Mouse (Mus musculus) ovary, postnatal 36 days (tissue): ENCODE data around the gene Mcf2l.

Source experiments
- DNase-seq: peaks from one replicate; pipeline ENCODE4 v3.0.0; 2022; ENCODE audit warnings: low spot score, mixed read lengths

Mcf2l gene

GRCm38 (mm10) chr8:12912011-12912410 is 38.4 kb downstream of the Mcf2l start:
- no peak for DNase-seq

- DNase-seq = no peak
Observed at GRCm38 (mm10) chr8:12915187-12916006, 41.8 kb downstream of the Mcf2l start.

GRCm38 (mm10) chr8:12916156-12916900 is 42.7 kb downstream of the Mcf2l start:
- DNase-seq = no peak

- DNase-seq = no peak
Observed at GRCm38 (mm10) chr8:12917029-12917428, 43.4 kb downstream of the Mcf2l start.

GRCm38 (mm10) chr8:12917831-12918230 is 44.2 kb downstream of the Mcf2l start:
- no peak for DNase-seq

GRCm38 (mm10) chr8:12920599-12920998 is 47.0 kb downstream of the Mcf2l start:
- no peak for DNase-seq

- DNase-seq = no peak
Observed at GRCm38 (mm10) chr8:12925051-12925450, 51.4 kb downstream of the Mcf2l start.

GRCm38 (mm10) chr8:12925941-12926381 is 52.4 kb downstream of the Mcf2l start:
- DNase-seq = no peak

GRCm38 (mm10) chr8:12927204-12927983 is 53.8 kb downstream of the Mcf2l start:
- DNase-seq = peak; percentile 58

- DNase-seq = no peak
Observed at GRCm38 (mm10) chr8:12928033-12928432, 54.4 kb downstream of the Mcf2l start.

GRCm38 (mm10) chr8:12928931-12929330 is 55.3 kb downstream of the Mcf2l start:
- DNase-seq = no peak

- no peak for DNase-seq
Observed at GRCm38 (mm10) chr8:12930290-12930689, 56.7 kb downstream of the Mcf2l start.

GRCm38 (mm10) chr8:12931426-12931825 is 57.8 kb downstream of the Mcf2l start:
- DNase-seq = no peak

- no peak for DNase-seq
Observed at GRCm38 (mm10) chr8:12932520-12932919, 58.9 kb downstream of the Mcf2l start.

- no peak for DNase-seq
Observed at GRCm38 (mm10) chr8:12933765-12934164, 60.2 kb downstream of the Mcf2l start.

- no peak for DNase-seq
Observed at GRCm38 (mm10) chr8:12934453-12935043, 60.9 kb downstream of the Mcf2l start.

- DNase-seq = no peak
Observed at GRCm38 (mm10) chr8:12940549-12940948, 66.9 kb downstream of the Mcf2l start.

GRCm38 (mm10) chr8:12941161-12941926 is 67.7 kb downstream of the Mcf2l start:
- no peak for DNase-seq

- peak; percentile 14 for DNase-seq
Observed at GRCm38 (mm10) chr8:12947604-12948573, 74.3 kb downstream of the Mcf2l start.

GRCm38 (mm10) chr8:12948574-12948961 is 75.0 kb downstream of the Mcf2l start:
- no peak for DNase-seq
